Mouse (Mus musculus): ENCODE measurements at regions not wholly inside any gene's neighbourhood (a gene's known extent, or its start where the extent isn't known, plus 50 kb on each side); places are given as distances from the start of the nearest gene placed in this dataset.

DNA sequence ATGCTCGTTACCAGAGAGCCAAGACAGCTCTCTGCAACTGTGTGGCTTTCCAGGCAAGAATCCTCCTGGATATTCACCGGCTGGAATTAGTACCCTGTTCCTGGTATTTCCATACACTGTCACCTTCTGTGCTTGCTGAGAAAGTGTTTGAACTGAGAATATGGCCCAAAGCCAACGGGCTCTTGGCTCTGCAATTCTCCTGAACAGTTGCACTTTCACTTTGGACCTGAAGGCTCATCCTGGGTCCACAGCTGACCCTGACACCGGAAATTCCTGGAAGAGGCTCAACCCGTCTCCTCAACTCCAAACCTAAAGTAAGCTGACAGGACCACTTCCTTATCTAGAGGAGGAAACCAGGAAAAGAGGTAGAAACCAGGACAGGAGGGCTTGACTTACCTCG lies 69.7 kb upstream of the Ipo5 start:
- Histone ChIP-seq H3K36me3 (ENCODE audit: control insufficient read depth, insufficient read depth, low read length) (no peaks in the 10 kb centered on the region), H3K27ac (ENCODE audit: low read depth, low read length) (no peak overlapping the region), H3K4me3 (ENCODE audit: low read length) (no peak overlapping the region), H3K9ac (ENCODE audit: low read depth, low read length) (no peak overlapping the region), H3K27me3 (replicated peaks; ENCODE audit: control insufficient read depth, insufficient read depth, low read length) (no peaks in the 10 kb centered on the region), H3K4me2 (ENCODE audit: low read length) (no peak overlapping the region), H3K4me1 (ENCODE audit: control insufficient read depth, insufficient read depth, low read depth, low read length) (no peaks in the 10 kb centered on the region), H3K9me3 (ENCODE audit: control insufficient read depth, low read length) (no peaks in the 10 kb centered on the region)
- 87% methylated on average over 6 of the region's 6 CpGs for WGBS
- no peak for ATAC-seq

DNA sequence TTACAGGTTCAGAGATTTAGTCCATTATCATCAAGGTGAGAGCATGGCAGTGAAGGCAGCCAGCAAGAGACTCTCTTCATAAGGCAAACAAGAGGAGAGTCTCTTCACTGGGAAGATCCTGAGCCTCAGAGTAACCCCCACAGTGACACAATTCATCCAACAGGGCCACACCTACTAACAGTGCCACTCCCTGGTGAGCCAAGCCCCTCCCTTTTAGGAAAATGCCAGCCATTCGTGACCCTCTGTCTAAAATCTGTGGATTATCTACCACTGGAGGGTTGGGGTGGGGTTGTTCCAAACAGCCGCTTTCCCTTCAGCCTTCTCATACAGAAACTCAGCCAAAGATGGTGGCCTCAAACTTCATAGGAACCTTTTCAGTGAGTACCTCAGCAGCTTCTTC lies 65.9 kb upstream of the Ipo5 start:
- H3K36me3 ChIP-seq (ENCODE audit: control insufficient read depth, insufficient read depth, low read length): no peaks in the 10 kb centered on the region
- H3K4me2 ChIP-seq (ENCODE audit: low read length): no peak overlapping the region
- no peaks in the 10 kb centered on the region for H3K27me3 ChIP-seq (replicated peaks; ENCODE audit: control insufficient read depth, insufficient read depth, low read length)
- ATAC-seq: no peak
- no peak overlapping the region for H3K9ac ChIP-seq (ENCODE audit: low read depth, low read length)
- H3K9me3 ChIP-seq (ENCODE audit: control insufficient read depth, low read length): no peaks in the 10 kb centered on the region
- WGBS: 80% methylated on average over 2 of the region's 2 CpGs
- no peak overlapping the region for H3K27ac ChIP-seq (ENCODE audit: low read depth, low read length)
- no peaks in the 10 kb centered on the region; the same call in 1 of the 2 replicates for H3K4me1 ChIP-seq (ENCODE audit: control insufficient read depth, insufficient read depth, low read depth, low read length)
- no peak overlapping the region for H3K4me3 ChIP-seq (ENCODE audit: low read length)

DNA sequence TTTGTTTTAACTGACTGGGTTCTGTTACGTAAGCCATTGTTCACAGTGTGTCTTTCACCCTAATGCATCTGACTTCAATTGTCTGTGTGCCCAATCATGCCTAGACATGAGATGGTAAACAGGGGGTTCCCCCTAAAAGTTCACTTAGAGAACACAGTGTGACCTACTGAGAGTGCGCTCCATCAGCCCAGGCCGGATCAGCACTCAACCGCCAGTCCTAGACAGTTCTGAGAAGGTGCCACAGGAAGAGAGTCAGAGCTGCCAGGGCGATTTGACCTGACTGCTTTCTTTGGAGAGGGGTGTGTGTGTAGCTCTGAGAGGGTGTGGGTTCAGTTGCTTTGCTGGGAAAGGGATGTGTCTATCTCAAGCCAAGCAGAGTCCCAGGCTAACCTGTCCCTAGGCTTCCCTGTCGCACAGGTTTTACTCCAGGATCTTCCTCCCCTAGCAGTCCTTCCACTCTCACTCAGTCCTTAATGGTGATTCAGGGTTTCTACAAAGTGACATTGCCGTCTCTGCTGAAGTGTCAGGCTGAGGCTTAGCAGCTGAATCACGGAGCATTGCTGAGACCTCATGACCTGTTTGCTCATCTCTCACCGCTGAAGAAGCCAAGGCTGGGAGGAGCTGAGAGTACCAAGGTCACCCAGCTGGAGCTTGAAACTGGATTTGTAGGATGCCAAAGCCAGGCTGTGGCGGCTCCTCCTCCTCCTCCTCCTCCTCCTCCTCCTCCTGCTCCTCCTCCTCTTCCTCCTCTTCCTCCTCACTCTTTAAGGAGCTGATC lies 64.8 kb upstream of the Ipo5 start:
- ATAC-seq: no peak
- Histone ChIP-seq H3K36me3 (ENCODE audit: control insufficient read depth, insufficient read depth, low read length) (no peaks in the 10 kb centered on the region), H3K27ac (ENCODE audit: low read depth, low read length) (no peak overlapping the region), H3K4me1 (ENCODE audit: control insufficient read depth, insufficient read depth, low read depth, low read length) (no peaks in the 10 kb centered on the region; the same call in 1 of the 2 replicates), H3K9ac (ENCODE audit: low read depth, low read length) (no peak overlapping the region), H3K27me3 (replicated peaks; ENCODE audit: control insufficient read depth, insufficient read depth, low read length) (no peaks in the 10 kb centered on the region), H3K4me2 (ENCODE audit: low read length) (no peak overlapping the region), H3K9me3 (ENCODE audit: control insufficient read depth, low read length) (no peaks in the 10 kb centered on the region), H3K4me3 (ENCODE audit: low read length) (no peak overlapping the region)
- WGBS: 72% methylated on average over 10 of the region's 10 CpGs

DNA sequence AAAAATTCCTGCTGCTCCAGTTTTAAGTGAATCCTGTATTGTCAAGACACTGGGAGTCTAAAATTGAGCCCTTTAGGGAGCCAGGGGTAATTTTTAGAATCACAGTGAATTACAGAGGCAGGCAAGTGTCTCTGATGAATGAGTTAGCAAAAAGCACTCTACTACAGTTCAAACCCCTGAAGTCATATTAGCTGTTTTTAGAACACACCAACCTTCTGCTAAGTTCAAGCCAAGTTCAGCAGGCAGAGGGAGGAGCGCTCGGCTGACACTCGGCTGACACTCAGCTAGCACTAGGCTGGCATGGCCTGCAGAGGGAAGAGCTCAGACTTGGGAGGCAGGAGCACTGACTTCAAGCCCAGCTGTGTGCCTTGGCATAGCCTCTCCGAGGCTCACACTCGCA lies 64.0 kb upstream of the Ipo5 start:
- no peaks in the 10 kb centered on the region for H3K27me3 ChIP-seq (replicated peaks; ENCODE audit: control insufficient read depth, insufficient read depth, low read length)
- no peaks in the 10 kb centered on the region; the same call in 1 of the 2 replicates for H3K4me1 ChIP-seq (ENCODE audit: control insufficient read depth, insufficient read depth, low read depth, low read length)
- H3K9me3 ChIP-seq (ENCODE audit: control insufficient read depth, low read length): no peaks in the 10 kb centered on the region
- WGBS: 59% methylated on average over 5 of the region's 5 CpGs
- no peak overlapping the region for H3K4me3 ChIP-seq (ENCODE audit: low read length)
- no peak for ATAC-seq
- H3K36me3 ChIP-seq (ENCODE audit: control insufficient read depth, insufficient read depth, low read length): no peaks in the 10 kb centered on the region
- no peak overlapping the region for H3K4me2 ChIP-seq (ENCODE audit: low read length)
- no peak overlapping the region for H3K9ac ChIP-seq (ENCODE audit: low read depth, low read length)
- no peak overlapping the region for H3K27ac ChIP-seq (ENCODE audit: low read depth, low read length)

DNA sequence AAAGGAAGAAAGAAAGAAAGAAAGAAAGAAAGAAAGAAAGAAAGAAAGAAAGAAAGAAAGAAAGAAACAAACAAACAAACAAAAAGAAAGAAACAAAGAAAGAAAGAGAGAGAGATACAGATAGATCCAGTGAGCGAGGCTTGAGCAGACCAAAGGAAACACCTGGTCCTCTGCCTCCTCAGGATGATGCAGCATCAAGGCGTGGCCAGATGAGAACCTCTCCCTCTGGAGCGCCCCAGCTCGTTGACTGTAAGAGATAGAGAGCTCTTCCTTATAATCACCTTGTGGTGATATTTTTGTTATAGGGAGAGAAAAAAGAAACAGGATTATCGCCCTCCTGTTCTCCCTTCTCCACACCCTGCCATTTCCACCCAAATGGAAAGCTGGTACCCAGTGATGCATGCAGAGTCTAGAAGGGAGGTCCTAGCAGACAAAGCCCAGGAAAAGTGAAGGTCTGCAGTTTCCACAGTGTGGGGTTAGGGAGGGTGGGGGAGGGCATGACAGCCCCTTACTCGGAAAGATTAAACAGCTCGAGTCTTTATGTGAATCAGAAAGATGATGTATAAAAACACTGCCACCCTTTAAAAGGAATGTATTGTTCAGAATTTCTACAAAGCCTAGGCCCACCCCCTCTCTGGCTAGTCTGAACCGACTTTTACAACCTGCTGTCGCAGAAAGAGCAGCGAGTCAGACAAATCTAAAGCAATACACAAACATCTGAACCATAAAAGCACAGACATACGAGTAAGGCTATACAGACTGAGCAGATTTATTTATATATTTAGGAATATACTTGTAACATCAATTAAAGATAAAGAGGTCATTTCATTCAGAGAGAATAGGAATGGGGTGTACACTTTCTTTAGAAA lies 62.7 kb upstream of the Ipo5 start:
- no peak overlapping the region for H3K27ac ChIP-seq (ENCODE audit: low read depth, low read length)
- no peaks in the 10 kb centered on the region for H3K27me3 ChIP-seq (replicated peaks; ENCODE audit: control insufficient read depth, insufficient read depth, low read length)
- no peaks in the 10 kb centered on the region for H3K9me3 ChIP-seq (ENCODE audit: control insufficient read depth, low read length)
- WGBS: 49% methylated on average over 11 of the region's 11 CpGs
- H3K4me3 ChIP-seq (ENCODE audit: low read length): no peak overlapping the region
- no peaks in the 10 kb centered on the region; the same call in 1 of the 2 replicates for H3K4me1 ChIP-seq (ENCODE audit: control insufficient read depth, insufficient read depth, low read depth, low read length)
- ATAC-seq: no peak
- H3K4me2 ChIP-seq (ENCODE audit: low read length): no peak overlapping the region
- H3K9ac ChIP-seq (ENCODE audit: low read depth, low read length): no peak overlapping the region
- H3K36me3 ChIP-seq (ENCODE audit: control insufficient read depth, insufficient read depth, low read length): no peaks in the 10 kb centered on the region

DNA sequence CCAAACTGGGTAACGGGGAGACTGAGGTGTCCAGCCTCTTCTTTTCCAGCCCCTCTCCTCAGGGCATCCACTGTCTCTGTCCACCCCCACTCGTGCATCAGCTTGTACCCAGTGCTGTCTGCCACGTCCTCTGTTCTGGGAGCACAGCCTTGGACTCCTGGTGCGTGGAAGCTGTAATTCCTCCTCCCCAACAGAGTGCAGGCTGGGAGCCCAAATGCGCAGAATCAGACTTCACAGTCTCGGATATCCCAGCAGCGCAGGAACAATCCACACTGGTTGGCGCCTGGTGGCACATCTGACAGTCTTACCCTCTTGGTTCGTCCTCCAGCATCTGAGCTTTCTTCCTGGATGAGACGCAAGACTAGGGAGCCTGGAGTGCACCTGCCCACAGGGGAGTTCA lies 61.9 kb upstream of the Ipo5 start:
- Histone ChIP-seq H3K27ac (ENCODE audit: low read depth, low read length) (no peak overlapping the region), H3K4me1 (ENCODE audit: control insufficient read depth, insufficient read depth, low read depth, low read length) (no peaks in the 10 kb centered on the region; the same call in 1 of the 2 replicates), H3K27me3 (replicated peaks; ENCODE audit: control insufficient read depth, insufficient read depth, low read length) (no peaks in the 10 kb centered on the region), H3K4me2 (ENCODE audit: low read length) (no peak overlapping the region), H3K4me3 (ENCODE audit: low read length) (no peak overlapping the region), H3K9me3 (ENCODE audit: control insufficient read depth, low read length) (no peaks in the 10 kb centered on the region), H3K9ac (ENCODE audit: low read depth, low read length) (no peak overlapping the region), H3K36me3 (ENCODE audit: control insufficient read depth, insufficient read depth, low read length) (no peaks in the 10 kb centered on the region)
- ATAC-seq: no peak
- WGBS: 72% methylated on average over 10 of the region's 10 CpGs

DNA sequence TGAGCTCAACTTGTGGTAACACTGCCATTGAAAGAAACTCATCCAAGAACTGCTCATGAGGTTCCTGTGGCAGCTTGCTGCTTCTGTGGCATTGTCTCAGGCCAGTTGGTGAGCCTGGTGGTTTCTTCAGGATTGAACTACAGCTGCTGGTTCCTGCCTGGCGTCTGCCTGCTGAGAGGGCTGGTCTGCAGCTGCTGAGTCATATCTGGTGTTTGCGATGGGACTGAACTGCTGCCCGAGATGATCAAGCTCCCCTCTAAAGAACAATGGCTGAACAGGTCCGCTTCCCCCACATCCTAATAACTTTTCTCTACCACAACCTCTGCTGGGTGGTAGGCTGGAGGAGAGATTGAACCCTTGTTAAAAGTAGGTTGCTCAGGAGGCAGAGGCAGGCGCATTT lies 57.4 kb upstream of the Ipo5 start:
- ATAC-seq: no peak
- WGBS: 81% methylated on average over 5 of the region's 5 CpGs

DNA sequence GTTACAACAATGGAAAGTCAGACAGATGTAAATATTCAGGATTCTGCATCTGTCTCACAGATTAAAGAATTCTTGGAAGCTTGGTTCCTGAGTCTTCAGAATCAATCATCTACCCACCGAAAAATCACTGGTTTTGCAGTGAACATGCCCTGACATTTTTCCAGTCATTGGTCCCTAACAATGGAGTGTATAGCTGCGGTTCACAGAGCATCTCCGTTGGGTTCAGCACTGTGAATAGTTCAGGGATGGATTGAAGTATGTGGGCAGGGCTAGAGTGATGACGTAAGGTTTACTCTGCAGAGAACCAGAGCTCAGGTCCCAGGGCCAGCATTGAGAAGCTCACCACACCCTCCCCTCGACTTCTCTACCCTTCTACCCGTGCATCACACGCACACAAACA lies 56.5 kb upstream of the Ipo5 start:
- H3K4me1 ChIP-seq (ENCODE audit: control insufficient read depth, insufficient read depth, low read depth, low read length): no peaks in the 10 kb centered on the region
- H3K4me3 ChIP-seq (ENCODE audit: low read length): no peak overlapping the region
- H3K27ac ChIP-seq (ENCODE audit: low read depth, low read length): no peak overlapping the region
- 46% methylated on average over 7 of the region's 7 CpGs for WGBS
- no peaks in the 10 kb centered on the region for H3K27me3 ChIP-seq (replicated peaks; ENCODE audit: control insufficient read depth, insufficient read depth, low read length)
- no peak for ATAC-seq
- H3K9ac ChIP-seq (ENCODE audit: low read depth, low read length): no peak overlapping the region
- no peak overlapping the region for H3K4me2 ChIP-seq (ENCODE audit: low read length)
- H3K36me3 ChIP-seq (ENCODE audit: control insufficient read depth, insufficient read depth, low read length): no peaks in the 10 kb centered on the region
- 0 out of 2 replicates have a peak, but pooled peaks cover 3% of the 10 kb centered on the region for H3K9me3 ChIP-seq (ENCODE audit: control insufficient read depth, low read length)

More for the DNA sequence above, 57.4 kb upstream of the Ipo5 start:
- no peaks in the 10 kb centered on the region for H3K27me3 ChIP-seq (replicated peaks; ENCODE audit: control insufficient read depth, insufficient read depth, low read length)
- no peak overlapping the region for H3K27ac ChIP-seq (ENCODE audit: low read depth, low read length)
- no peaks in the 10 kb centered on the region; the same call in 1 of the 2 replicates for H3K4me1 ChIP-seq (ENCODE audit: control insufficient read depth, insufficient read depth, low read depth, low read length)
- no peak overlapping the region for H3K4me2 ChIP-seq (ENCODE audit: low read length)
- H3K4me3 ChIP-seq (ENCODE audit: low read length): no peak overlapping the region
- H3K36me3 ChIP-seq (ENCODE audit: control insufficient read depth, insufficient read depth, low read length): no peaks in the 10 kb centered on the region
- H3K9me3 ChIP-seq (ENCODE audit: control insufficient read depth, low read length): 0 out of 2 replicates have a peak, but pooled peaks cover 3% of the 10 kb centered on the region
- no peak overlapping the region for H3K9ac ChIP-seq (ENCODE audit: low read depth, low read length)

DNA sequence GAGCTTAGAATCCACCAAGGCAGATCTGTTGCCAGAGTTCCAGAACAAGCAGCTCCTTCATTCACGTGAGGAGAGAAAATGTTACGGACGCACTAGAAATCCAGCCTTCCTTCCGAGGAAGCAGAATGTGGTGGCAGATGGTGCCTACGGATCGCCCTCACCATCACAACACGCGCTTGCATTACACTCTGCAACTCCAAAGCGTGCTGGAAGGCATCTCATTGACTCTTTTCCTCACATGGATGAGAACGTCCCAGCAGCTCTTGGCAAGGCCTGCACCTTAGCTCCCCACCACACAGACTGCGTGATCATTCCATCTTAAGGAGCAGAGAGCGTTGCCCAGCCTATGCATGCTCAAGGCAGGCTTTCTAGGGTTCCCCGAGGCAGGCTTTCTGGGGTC lies 55.8 kb upstream of the Ipo5 start:
- Histone ChIP-seq H3K9ac (ENCODE audit: low read depth, low read length) (no peak overlapping the region), H3K4me3 (ENCODE audit: low read length) (no peak overlapping the region), H3K27me3 (replicated peaks; ENCODE audit: control insufficient read depth, insufficient read depth, low read length) (no peaks in the 10 kb centered on the region), H3K36me3 (ENCODE audit: control insufficient read depth, insufficient read depth, low read length) (no peaks in the 10 kb centered on the region), H3K9me3 (ENCODE audit: control insufficient read depth, low read length) (0 out of 2 replicates have a peak, but pooled peaks cover 3% of the 10 kb centered on the region), H3K27ac (ENCODE audit: low read depth, low read length) (no peak overlapping the region), H3K4me2 (ENCODE audit: low read length) (no peak overlapping the region), H3K4me1 (ENCODE audit: control insufficient read depth, insufficient read depth, low read depth, low read length) (no peaks in the 10 kb centered on the region)
- WGBS: 85% methylated on average over 13 of the region's 13 CpGs
- no peak for ATAC-seq

Data from hindbrain, embryonic 16.5 days (tissue).